Mouse (Mus musculus): ENCODE results near the gene Mettl23.
"Not testable (repeated sequence)": the region's sequence is repeated elsewhere in the genome, so short reads cannot be mapped to it uniquely, and the experiment has no call there.

The Mettl23 gene

GRCm38 (mm10) chr11:116878454-116878853 is 35.4 kb downstream of the Mettl23 start:
- CTCF ChIA-PET, result interaction anchor here in 3 of 4 experiments (0.6 to 1.1 kb wide), 5 partner anchors 129 to 298 kb away, joined by 3 to 13 read pairs (median 5); no protein-coding TSS in a partner anchor
- POLR2A ChIA-PET, result interaction anchor here (0.7 to 3.7 kb wide), 8 partner anchors 12 to 603 kb away, joined by 3 to 12 read pairs (median 4); partner anchors contain the start of genes Mfsd11 (in 2 of the 4), Srsf2 (in 2 of the 4), Jmjd6 (in 1 of the 4) and Mettl23 (in 1 of the 4)

DNA sequence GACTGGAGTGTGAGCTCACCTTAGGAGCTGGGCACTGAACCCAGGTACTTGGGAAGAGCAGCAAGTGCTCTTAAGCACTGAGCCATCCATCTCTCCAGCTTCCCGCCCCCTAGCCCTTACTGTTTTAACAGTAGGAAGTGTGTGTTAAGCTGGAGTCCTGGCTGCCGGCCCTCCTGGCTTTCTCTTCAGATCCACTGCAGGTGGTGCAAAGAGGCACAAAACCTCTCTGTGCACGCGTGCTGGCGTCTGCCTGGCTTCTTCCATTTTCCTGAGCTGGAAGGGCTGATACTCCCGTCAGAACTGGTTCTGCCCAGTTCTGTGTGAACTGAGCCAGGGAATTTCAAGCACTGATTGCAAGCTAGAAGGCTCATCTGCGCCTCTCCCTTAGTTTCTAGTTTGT is 37.8 kb downstream of the Mettl23 start:
- ChIA-PET POLR2A (interaction anchor here (0.5 to 2.5 kb wide), 41 partner anchors 9 to 1065 kb away, joined by 3 to 23 read pairs (median 3); partner anchors contain the start of genes Jmjd6 (in 2 of the 4), Mettl23 (in 2 of the 4), Mfsd11 (in 2 of the 4) and Srsf2 (in 2 of the 4)), CTCF (interaction anchor here (0.5 to 2.3 kb wide), 33 partner anchors 11 to 1844 kb away, joined by 3 to 14 read pairs (median 4); partner anchors contain the start of gene Mgat5b (in 1 of the 4))

DNA sequence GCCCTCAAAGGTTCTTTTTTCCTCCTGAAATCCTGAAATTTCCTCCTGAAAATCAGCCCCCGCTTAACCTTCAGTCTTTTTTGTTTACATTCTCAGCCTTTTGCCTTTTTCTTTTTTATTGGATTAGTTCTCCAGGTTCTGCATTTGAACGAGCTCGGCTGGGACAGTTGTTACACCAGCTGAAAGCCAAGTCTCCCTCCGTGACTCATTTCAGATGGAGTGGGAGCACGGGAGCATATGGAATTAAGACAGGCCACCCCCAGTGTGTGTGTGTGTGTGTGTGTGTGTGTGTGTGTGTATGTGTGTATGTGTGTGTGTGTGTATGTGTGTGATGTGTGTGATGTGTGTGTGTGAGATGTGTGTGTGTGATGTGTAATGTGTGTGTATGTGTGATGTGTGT is 38.4 kb downstream of the Mettl23 start:
- CTCF ChIA-PET, result interaction anchor here (0.5 to 2.3 kb wide), 28 partner anchors 10 to 504 kb away, joined by 3 to 14 read pairs (median 4); partner anchors contain the start of gene Mgat5b (in 1 of the 4)
- POLR2A ChIA-PET, result interaction anchor here (0.6 to 2.5 kb wide), 31 partner anchors 8 to 1066 kb away, joined by 3 to 23 read pairs (median 4); partner anchors contain the start of genes Mfsd11 (in 2 of the 4), Srsf2 (in 2 of the 4), Jmjd6 (in 1 of the 4) and Mettl23 (in 1 of the 4)

DNA sequence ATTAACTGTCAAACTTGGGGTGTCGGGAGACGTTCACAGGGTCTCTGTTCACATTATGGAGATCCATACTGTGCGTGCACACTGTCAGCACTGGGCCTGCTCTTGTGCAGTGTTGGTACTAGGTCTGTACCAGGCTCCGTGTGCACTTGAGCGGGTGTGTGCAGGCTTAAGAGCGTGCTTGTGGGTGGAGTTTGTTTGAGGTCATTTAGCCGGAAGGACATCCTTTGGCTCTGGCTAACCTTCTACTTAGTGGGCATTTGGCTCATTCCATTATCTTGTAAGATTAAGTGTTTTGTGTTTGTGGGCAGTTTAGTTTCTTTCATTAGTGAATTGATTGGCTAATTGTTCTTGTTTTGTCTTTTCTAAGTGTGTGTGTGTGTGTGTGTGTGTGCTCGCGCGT is 39.4 kb downstream of the Mettl23 start:
- CTCF ChIA-PET, result interaction anchor here in 1 of 4 experiments (0.6 kb wide), 1 partner anchor 113 kb away, joined by 3 read pairs; no protein-coding TSS in a partner anchor
- POLR2A ChIA-PET, result interaction anchor here in 1 of 4 experiments (2.1 to 2.4 kb wide), 2 partner anchors 12 to 17 kb away, joined by 12 read pairs; no protein-coding TSS in a partner anchor

DNA sequence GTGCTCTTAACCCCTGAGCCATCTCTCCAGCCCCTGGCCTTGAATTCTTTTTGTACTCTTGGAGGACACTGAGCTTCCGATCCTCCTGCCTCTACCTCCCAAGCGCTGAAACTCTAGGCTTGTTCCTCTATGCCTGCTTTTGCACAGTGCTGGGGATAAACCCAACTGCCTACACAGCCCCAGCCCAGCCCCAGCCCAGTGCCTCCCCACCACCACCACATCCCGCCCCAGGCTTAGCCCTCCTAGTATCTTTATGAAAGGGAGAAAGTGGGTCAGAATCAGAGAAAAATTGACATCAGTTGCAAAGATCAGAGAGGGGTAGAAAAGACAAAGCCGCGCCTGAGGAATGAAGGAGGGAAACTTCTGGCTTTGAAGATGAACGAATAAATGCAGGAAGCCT is 41.0 kb downstream of the Mettl23 start:
- ChIA-PET POLR2A (interaction anchor here (0.6 to 1.7 kb wide), 7 partner anchors 19 to 134 kb away, joined by 3 to 8 read pairs (median 4); no protein-coding TSS in a partner anchor), CTCF (interaction anchor here in 3 of 4 experiments (0.6 to 2.4 kb wide), 13 partner anchors 10 to 389 kb away, joined by 3 to 44 read pairs (median 7); no protein-coding TSS in a partner anchor)

DNA sequence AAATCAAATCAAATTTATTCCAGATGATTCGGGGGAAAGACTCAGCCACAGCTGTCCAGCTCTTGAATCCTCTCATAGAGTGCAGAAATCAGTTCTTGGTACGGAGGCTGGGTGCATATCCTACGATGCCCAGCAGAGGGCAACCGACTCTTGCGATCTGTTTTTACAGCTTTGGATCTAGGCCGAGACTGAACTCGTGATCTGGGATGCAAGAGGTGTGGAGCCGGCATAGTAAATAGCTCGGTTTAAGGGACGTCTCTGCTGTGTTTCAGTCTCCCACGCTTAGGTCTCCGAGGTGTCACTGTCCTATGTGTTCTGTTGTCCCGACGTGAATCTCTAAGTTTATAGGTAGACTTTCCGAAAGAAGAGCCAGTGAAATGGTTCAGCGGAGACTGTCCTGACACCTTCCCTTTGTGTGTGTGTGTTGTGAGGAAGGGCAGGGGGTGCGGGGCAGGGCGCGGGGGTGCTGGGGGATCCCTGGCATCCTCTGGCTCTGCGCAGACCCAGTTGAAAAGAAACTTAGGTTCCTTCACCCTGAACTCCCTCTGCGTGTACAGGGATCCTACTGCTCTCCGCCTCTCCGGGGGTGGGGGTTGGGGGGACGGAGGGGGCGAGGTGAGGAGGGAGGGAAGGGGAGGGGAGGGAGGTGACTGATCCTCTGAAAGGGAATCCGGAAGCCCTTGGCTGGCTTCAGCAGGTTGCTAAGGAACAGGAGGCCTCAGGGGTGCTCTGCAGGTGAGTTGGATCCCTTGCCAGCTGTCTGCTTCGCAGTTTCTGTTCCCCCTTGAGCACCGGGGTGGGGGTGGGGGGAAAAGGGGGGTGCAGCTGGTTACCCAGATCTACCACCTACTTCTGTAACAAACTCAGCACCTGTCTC is 42.4 kb downstream of the Mettl23 start:
- CTCF ChIA-PET, result interaction anchor here (0.6 to 2.9 kb wide), 100 partner anchors 8 to 1207 kb away, joined by 3 to 52 read pairs (median 4); partner anchors contain the start of genes Mgat5b (in 1 of the 4) and St6galnac1 (in 1 of the 4)
- POLR2A ChIA-PET, result interaction anchor here (0.6 to 2.4 kb wide), 42 partner anchors 8 to 352 kb away, joined by 3 to 17 read pairs (median 4); partner anchors contain the start of gene Srsf2 (in 2 of the 4)

DNA sequence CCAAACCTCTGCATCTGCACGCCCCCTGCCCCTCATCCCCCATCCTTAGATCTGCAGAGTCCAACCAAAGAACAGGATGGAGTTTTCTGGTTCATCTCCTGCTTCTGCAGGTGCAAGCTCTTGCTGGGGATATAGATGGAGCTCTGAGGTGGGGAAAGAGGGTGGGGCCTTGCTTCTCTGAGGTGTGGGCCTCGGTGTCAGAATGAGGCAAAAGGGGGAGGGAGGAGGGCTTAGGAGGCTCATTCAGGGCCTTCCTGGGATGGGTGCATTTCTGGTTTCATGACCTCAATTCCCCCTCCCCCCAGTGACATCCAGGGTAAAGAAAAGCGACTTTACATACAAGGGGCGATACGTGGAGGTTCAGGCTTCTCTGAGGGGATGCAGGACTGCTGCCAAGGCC is 44.1 kb downstream of the Mettl23 start:
- ChIA-PET CTCF (interaction anchor here in 2 of 4 experiments (0.6 to 2.9 kb wide), 3 partner anchors 142 to 1006 kb away, joined by 3 to 37 read pairs (median 4); no protein-coding TSS in a partner anchor), POLR2A (interaction anchor here in 2 of 4 experiments (1.3 to 2.4 kb wide), 3 partner anchors 10 to 34 kb away, joined by 4 to 7 read pairs (median 5); partner anchors contain the start of gene Srsf2 (in 1 of the 2))

DNA sequence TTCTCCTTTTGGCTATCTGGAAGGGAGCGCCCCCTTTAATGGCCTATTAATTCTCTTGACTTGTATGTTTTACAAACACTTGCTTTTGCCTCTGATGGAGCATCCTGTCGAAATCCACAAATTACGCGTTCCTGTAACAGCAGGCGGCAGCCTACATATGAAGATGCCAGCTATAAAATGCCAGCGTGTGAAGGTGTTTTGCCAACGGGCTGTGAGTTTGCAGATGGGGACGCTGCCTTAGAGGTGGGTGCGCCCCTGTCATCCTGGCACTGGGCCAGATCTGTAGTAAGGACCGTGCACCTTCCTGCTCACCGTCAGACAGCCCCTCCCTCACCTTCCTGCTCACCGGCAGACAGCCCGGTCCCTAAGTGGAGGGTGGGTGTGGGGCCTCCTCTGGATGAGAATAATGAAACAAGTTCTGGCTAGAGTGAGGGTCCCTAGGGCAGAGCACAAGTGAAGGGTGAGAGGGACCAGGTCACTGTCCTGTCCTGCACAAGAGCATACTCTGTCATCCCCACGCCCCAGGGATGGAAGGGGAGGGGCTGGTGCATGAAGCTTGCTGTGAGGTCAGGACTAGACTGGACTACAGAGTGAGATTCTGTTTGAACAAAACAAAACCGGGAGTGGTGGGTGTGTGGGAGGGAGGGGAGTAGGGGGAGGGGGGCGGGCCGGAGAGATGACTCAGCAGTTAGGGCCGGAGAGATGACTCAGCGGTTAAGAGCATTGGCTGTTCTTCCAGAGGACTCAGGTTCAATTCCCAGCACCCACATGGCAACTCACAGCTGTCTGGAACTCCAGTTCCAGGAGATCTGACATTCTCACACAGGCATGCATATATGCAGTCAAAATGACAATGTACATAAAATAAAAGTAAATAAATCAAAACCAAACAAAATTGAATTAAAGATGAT is 50.7 kb downstream of the Mettl23 start:
- POLR2A ChIA-PET, result interaction anchor here (0.5 to 2.8 kb wide), 26 partner anchors 8 to 558 kb away, joined by 3 to 14 read pairs (median 3); partner anchors contain the start of genes Srsf2 (in 2 of the 4) and Mfsd11 (in 1 of the 4)
- CTCF ChIA-PET, result interaction anchor here (0.6 to 3.2 kb wide), 6 partner anchors 9 to 148 kb away, joined by 3 to 14 read pairs (median 6); no protein-coding TSS in a partner anchor

- ChIA-PET CTCF (interaction anchor here in 2 of 4 experiments (1.0 to 3.2 kb wide), 4 partner anchors 10 to 99 kb away, joined by 4 to 14 read pairs (median 8); no protein-coding TSS in a partner anchor), POLR2A (interaction anchor here in 3 of 4 experiments (0.7 to 2.8 kb wide), 12 partner anchors 10 to 193 kb away, joined by 3 to 14 read pairs (median 3); partner anchors contain the start of genes Mfsd11 (in 2 of the 3) and Srsf2 (in 2 of the 3))
These were observed 52.3 kb downstream of the Mettl23 start for GRCm38 (mm10) chr11:116895402-116895801.

DNA sequence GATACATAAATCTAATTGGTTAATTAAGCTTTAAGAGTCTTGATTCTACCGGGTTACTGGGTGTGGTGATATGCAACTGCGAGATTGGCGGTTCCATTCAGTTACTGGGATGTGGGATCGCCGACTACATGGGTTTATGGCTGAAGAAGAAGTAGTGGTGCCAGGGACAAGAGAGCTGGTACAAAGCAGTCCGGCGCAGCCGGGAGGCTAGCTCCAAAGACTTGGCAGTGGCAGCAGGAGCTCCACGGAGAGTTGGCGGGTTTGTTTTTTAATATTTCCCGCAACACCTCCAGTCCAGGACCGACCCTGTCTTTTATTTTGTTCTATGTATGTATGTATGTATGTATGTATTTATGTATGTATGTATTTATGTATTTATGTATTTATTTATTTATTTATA is 56.2 kb downstream of the Mettl23 start:
- POLR2A ChIA-PET, result interaction anchor here in 3 of 4 experiments (0.5 to 3.2 kb wide), 9 partner anchors 14 to 544 kb away, joined by 3 to 10 read pairs (median 4); partner anchors contain the start of genes Mfsd11 (in 1 of the 3) and Srsf2 (in 1 of the 3)
- CTCF ChIA-PET, result interaction anchor here in 1 of 4 experiments (0.5 to 1.2 kb wide), 4 partner anchors 14 to 341 kb away, joined by 3 read pairs; no protein-coding TSS in a partner anchor

GRCm38 (mm10) chr11:116902588-116902987 is 59.5 kb downstream of the Mettl23 start:
- CTCF ChIA-PET, result not testable (repeated sequence)
- POLR2A ChIA-PET, result interaction anchor here in 1 of 4 experiments (1.2 kb wide), 1 partner anchor 21 kb away, joined by 3 read pairs; no protein-coding TSS in a partner anchor

All from embryonic stem cell, embryonic (primary cell).